ENCODE assay signal across 8 mouse cellular contexts in the genomic region with DNA sequence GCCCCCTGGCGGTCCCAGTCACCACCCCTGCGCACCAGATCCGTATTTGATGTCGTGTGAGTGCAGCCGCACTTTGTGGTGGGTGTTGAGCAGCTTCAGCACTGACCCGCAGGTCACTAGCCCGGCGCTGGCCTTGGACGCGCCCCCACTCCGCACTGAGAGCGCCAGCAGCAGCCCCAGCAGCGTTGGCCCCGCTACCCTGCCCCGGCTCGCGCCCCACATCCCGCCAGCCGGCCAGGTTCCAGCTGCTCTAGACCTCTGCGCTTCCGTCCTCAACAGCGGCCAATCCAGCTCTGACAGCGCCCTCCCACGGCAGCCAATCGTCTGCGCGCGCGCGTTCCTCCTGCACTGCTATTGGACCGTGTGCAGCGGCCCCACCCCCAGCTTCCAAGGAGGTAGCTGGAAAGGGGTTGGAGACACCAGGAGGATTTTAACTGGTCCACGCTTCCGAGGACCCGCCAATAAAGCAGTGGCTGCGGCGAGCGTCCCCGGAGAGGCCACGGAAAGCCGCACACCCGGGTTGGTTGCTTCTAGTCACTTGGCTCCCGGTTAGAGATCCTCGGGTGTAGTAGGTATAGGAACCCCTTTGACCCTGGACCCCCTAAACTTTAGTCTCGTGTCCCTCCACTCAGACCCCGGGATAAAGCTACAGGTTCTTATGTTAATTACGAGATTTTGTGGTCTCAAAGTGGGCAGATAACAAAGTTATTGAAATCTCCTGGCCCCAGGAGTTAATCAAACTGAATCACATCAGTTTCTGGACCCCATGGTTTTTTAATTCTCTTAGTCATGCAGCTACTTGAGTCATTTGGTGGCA. TPM values are rescaled to one million over a fixed set of nuclear protein-coding genes. Genes with fewer than 3 reads are reported as not detected.
DNase-seq lines count a peak whose midpoint lies in the region; ATAC-seq lines count a peak whose summit lies in the region.

TSS of gene Sdf2l1 (minus strand) at position 295 of the 817 bp plus-strand sequence.

- no peaks in the 10 kb centered on the region for H3K9me3 ChIP-seq in hindbrain, embryonic 16.5 days (ENCODE audit: control insufficient read depth, low read length)

- peak within 1 kb of the TSS; percentile 82 for H3K9ac ChIP-seq in hindbrain, embryonic 16.5 days (ENCODE audit: low read depth, low read length)

- H3K4me3 ChIP-seq in hindbrain, embryonic 16.5 days (ENCODE audit: low read length) = peak within 1 kb of the TSS; percentile 93
- H3K4me3 ChIP-seq in macrophage (ENCODE audit: inconsistent target) = peak within 1 kb of the TSS; percentile 96

- H3K4me1 ChIP-seq in hindbrain, embryonic 16.5 days (ENCODE audit: control insufficient read depth, insufficient read depth, low read depth, low read length) = peaks cover 12% of the 10 kb centered on the region

- peak within 1 kb of the TSS; percentile 99 for H3K4me2 ChIP-seq in hindbrain, embryonic 16.5 days (ENCODE audit: low read length)

- WGBS in hindbrain, embryonic 16.5 days = under 1% methylated on average over 45 of the region's 47 CpGs
- under 1% methylated on average over 43 of the region's 47 CpGs for WGBS in macrophage (ENCODE audit: missing documents)

- peaks cover 18% of the 10 kb centered on the region for H3K79me2 ChIP-seq in macrophage (ENCODE audit: inconsistent target)

- H3K27ac ChIP-seq in hindbrain, embryonic 16.5 days (ENCODE audit: low read depth, low read length) = peak within 1 kb of the TSS; percentile 77
- H3K27ac ChIP-seq in macrophage = peak within 1 kb of the TSS; percentile 69

- ATAC-seq in hindbrain, embryonic 16.5 days = peak; percentile 99

- peak; percentile 94 for DNase-seq in T-cell, adult 2 months (ENCODE audit: low spot score)
- DNase-seq in cerebellum, postnatal 36 days = peak; percentile 97
- DNase-seq in gastrocnemius, adult 18-20 months (ENCODE audit: low spot score) = peak; percentile 97
- peak; percentile 98 to 99 for DNase-seq in left cerebral cortex, adult 18-20 months (ENCODE audit: low spot score in 2 of 2)
- DNase-seq in right cerebral cortex, adult 18-20 months = peak; percentile 99
- peak; percentile 79 for DNase-seq in urinary bladder, postnatal 10 days (ENCODE audit: low spot score)

- H3K27me3 ChIP-seq in hindbrain, embryonic 16.5 days (replicated peaks; ENCODE audit: control insufficient read depth, insufficient read depth, low read length) = no peaks in the 10 kb centered on the region

- no peaks in the 10 kb centered on the region for H3K36me3 ChIP-seq in hindbrain, embryonic 16.5 days (ENCODE audit: control insufficient read depth, insufficient read depth, low read length)
- no peaks in the 10 kb centered on the region for H3K36me3 ChIP-seq in macrophage (ENCODE audit: inconsistent target)

RNA-seq across cellular contexts. Expression of gene Sdf2l1, which starts in this region (rescaled TPM):
- 1 to 10 TPM; 4.7 to 5.9 TPM for total RNA-seq in gastrocnemius, adult 18-20 months (2021)
- polyA plus RNA-seq in hindbrain, embryonic 16.5 days (2015; fragmentation: Nextera tagmentation; extraction: Ambion mirVana) = 37.8 and 39.6 TPM in 2 replicates
- 10 to 100 TPM; 28.1 to 30.8 TPM for total RNA-seq in left cerebral cortex, adult 18-20 months (2021)
- 1 to 10 TPM in 22 of 26 experiments, under 1 TPM in 3, not detected in 1; 0.90 to 5.5 (median 2.0) TPM for total RNA-seq in macrophage (2018; cell fraction: chromatin; rRNA removed)
- total RNA-seq in macrophage (2018; cell fraction: cytosol; rRNA removed) = 10 to 100 TPM; 39.8 to 84.0 (median 63.6) TPM
- 10 to 100 TPM in 25 of 26 experiments, 1 to 10 TPM in 1; 8.7 to 57.6 (median 26.1) TPM for total RNA-seq in macrophage (2018; cell fraction: nucleus; rRNA removed)
- 56.1 to 133 TPM (median 86.1 TPM) in 3 replicates for polyA plus RNA-seq in macrophage (2018)

Comparison
In these comparisons a context has a peak if more than half of its experiments do, and no peak if none do; other contexts are left out.
1. Peak in every context shown above with its lines: DNase-seq, ATAC-seq, H3K4me3 ChIP-seq and H3K27ac ChIP-seq.
2. RNA of gene Sdf2l1 (total RNA-seq): 28.1 to 30.8 TPM in left cerebral cortex, adult 18-20 months; 4.7 to 5.9 TPM in gastrocnemius, adult 18-20 months; every median in the first group is over 4 times any median in the second.